ENCODE assay signal across 8 mouse cellular contexts in the genomic region with DNA sequence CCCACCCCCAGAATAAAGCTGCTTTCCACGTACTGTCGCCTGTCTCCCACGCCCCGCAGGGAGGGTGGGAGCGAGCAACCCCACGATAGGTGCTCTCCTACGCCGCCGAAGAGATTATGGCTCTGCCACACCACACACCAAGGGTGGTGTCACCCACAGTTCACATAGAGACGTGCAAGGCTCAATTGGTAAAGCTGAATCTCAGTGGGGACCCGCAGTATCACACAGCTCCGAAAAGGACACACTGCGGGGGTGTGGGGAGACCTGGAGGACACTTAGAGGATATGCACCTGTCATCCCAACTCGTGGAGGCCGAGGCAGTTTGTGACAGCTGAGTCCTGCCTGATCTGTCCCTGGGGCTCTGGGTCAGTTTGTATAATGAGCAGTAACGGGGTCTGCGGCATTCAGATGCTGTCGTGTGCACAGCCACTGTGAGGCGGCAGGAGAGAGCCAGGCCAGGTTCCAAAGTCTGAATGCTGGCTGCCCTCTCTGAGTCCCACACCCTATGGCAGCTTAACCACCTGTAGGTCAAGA. TPM values are rescaled to one million over a fixed set of nuclear protein-coding genes. Genes with fewer than 3 reads are reported as not detected.
DNase-seq lines count a peak whose midpoint lies in the region; ATAC-seq and TF ChIP-seq lines count a peak whose summit lies in the region.

No protein-coding gene starts in this region.

- H3K9me3 ChIP-seq in forebrain, embryonic 15.5 days = no peaks in the 10 kb centered on the region
- H3K9me3 ChIP-seq in midbrain, embryonic 13.5 days = no peaks in the 10 kb centered on the region

- peaks cover 18% of the 10 kb centered on the region for H3K36me3 ChIP-seq in forebrain, embryonic 15.5 days
- no peaks in the 10 kb centered on the region for H3K36me3 ChIP-seq in kidney, adult 2 months (ENCODE audit: control insufficient read depth, insufficient read depth, low read length)
- H3K36me3 ChIP-seq in midbrain, embryonic 13.5 days = peaks cover 25% of the 10 kb centered on the region

- peaks cover 35% of the 10 kb centered on the region; the same call in 1 of the 2 replicates for H3K27me3 ChIP-seq in forebrain, embryonic 15.5 days
- H3K27me3 ChIP-seq in kidney, adult 2 months (replicated peaks; ENCODE audit: control insufficient read depth, insufficient read depth, low read length) = no peaks in the 10 kb centered on the region
- peaks cover 40% of the 10 kb centered on the region for H3K27me3 ChIP-seq in midbrain, embryonic 13.5 days

- intact Hi-C loops in gastrocnemius, adult 2 months (cut with DNase I) = no loop called here

- peak; percentile 61 for ATAC-seq in forebrain, embryonic 15.5 days (replicated peaks)
- ATAC-seq in midbrain, embryonic 13.5 days = peak; percentile 59

- WGBS in forebrain, embryonic 15.5 days = 2% methylated on average over 19 of the region's 19 CpGs
- 2% methylated on average over 19 of the region's 19 CpGs for WGBS in kidney, adult 2 months
- 2% methylated on average over 19 of the region's 19 CpGs for WGBS in midbrain, embryonic 13.5 days

- peaks cover 15% of the 10 kb centered on the region for H3K4me1 ChIP-seq in bone marrow macrophage, adult 2 months (ENCODE audit: control insufficient read depth, insufficient read depth, low read length)
- peaks cover 18% of the 10 kb centered on the region for H3K4me1 ChIP-seq in forebrain, embryonic 15.5 days
- peaks cover 3% of the 10 kb centered on the region; the same call in 1 of the 2 replicates for H3K4me1 ChIP-seq in kidney, adult 2 months (ENCODE audit: control insufficient read depth, insufficient read depth, low read length)
- peaks cover 30% of the 10 kb centered on the region for H3K4me1 ChIP-seq in midbrain, embryonic 13.5 days (replicated peaks)

- peak overlapping the region; percentile 90 for H3K4me2 ChIP-seq in forebrain, embryonic 15.5 days (replicated peaks)
- H3K4me2 ChIP-seq in midbrain, embryonic 13.5 days (replicated peaks) = peak overlapping the region; percentile 83

- peak overlapping the region; percentile 99 for H3K27ac ChIP-seq in gastrocnemius, adult 2 months
- no peak overlapping the region for H3K27ac ChIP-seq in bone marrow macrophage, adult 2 months (ENCODE audit: insufficient read depth, low read depth, low read length)
- H3K27ac ChIP-seq in forebrain, embryonic 15.5 days (replicated peaks) = peak overlapping the region; percentile 97
- H3K27ac ChIP-seq in kidney, adult 2 months (ENCODE audit: insufficient read depth, low read depth, low read length) = no peak overlapping the region
- peak overlapping the region; percentile 97 for H3K27ac ChIP-seq in midbrain, embryonic 13.5 days

- DNase-seq in gastrocnemius, adult 2 months = peak; percentile 82
- DNase-seq in gastrocnemius, adult 8-10 months (ENCODE audit: low spot score in 2 of 2) = no peak
- DNase-seq in kidney, adult 2 months = peak; percentile 54
- DNase-seq in right cerebral cortex, postnatal 14 days = no peak
- no peak for DNase-seq in ovary, postnatal 10 days (ENCODE audit: low spot score)

- H3K9ac ChIP-seq in forebrain, embryonic 15.5 days (replicated peaks) = peak overlapping the region; percentile 77
- H3K9ac ChIP-seq in midbrain, embryonic 13.5 days (replicated peaks) = peak overlapping the region; percentile 75

- TF ChIP-seq CTCF in gastrocnemius, adult 2 months (IDR thresholded peaks at IDR 0.05) = peak; percentile 9; the same call in 1 of the 2 replicates
- no peak for TF ChIP-seq CTCF in bone marrow macrophage, adult 2 months (IDR thresholded peaks at IDR 0.05; ENCODE audit: low read depth, low read length)
- no peak for TF ChIP-seq CTCF in kidney, adult 2 months (conservative IDR thresholded peaks at IDR 0.05; ENCODE audit: insufficient read depth, insufficient read length, low read depth, low read length)

- no peak for TF ChIP-seq POLR2A in bone marrow macrophage, adult 2 months (IDR thresholded peaks at IDR 0.05; ENCODE audit: borderline replicate concordance, low read depth, low read length)
- TF ChIP-seq POLR2A in kidney, adult 2 months (IDR thresholded peaks at IDR 0.05; ENCODE audit: low read depth, low read length) = peak; percentile 10

- H3K4me3 ChIP-seq in gastrocnemius, adult 2 months = peak overlapping the region; percentile 86
- peak overlapping the region; percentile 80 for H3K4me3 ChIP-seq in bone marrow macrophage, adult 2 months (ENCODE audit: insufficient read depth, low read length)
- peak overlapping the region; percentile 71 for H3K4me3 ChIP-seq in forebrain, embryonic 15.5 days
- peak overlapping the region; percentile 83 for H3K4me3 ChIP-seq in kidney, adult 2 months (ENCODE audit: insufficient read depth, low read depth, low read length)
- H3K4me3 ChIP-seq in midbrain, embryonic 13.5 days (replicated peaks) = peak overlapping the region; percentile 59

RNA-seq across cellular contexts. Expression of a gene that starts 8.8 kb away (rescaled TPM):
- 10 to 100 TPM; 59.7 to 72.8 TPM for total RNA-seq in gastrocnemius, adult 2 months (2021)
- 100 to 1,000 TPM in 1 of 4 experiments, 10 to 100 TPM in 3; 15.3 to 106 (median 44.7) TPM for total RNA-seq in gastrocnemius, adult 8-10 months (2022)
- polyA plus RNA-seq in bone marrow macrophage, adult 2 months (2012; ENCODE audit: insufficient read depth, insufficient read length, missing spikeins) = not detected in 2 replicates
- polyA plus RNA-seq in forebrain, embryonic 15.5 days (2015; fragmentation: Nextera tagmentation; extraction: Ambion mirVana) = 0.11 TPM in 1 of 2 replicates, not detected in the other
- polyA plus RNA-seq in kidney, adult 2 months (2012; rRNA removed) = 0.97 TPM in 1 of 2 replicates, not detected in the other
- 0.16 TPM in 1 of 2 replicates, not detected in the other for polyA plus RNA-seq in midbrain, embryonic 13.5 days (2015; fragmentation: Nextera tagmentation; extraction: Ambion mirVana)

RNA-seq across cellular contexts. Expression of a gene that starts 9.4 kb away (rescaled TPM):
- not detected for total RNA-seq in gastrocnemius, adult 2 months (2021)
- total RNA-seq in gastrocnemius, adult 8-10 months (2022) = not detected
- polyA plus RNA-seq in bone marrow macrophage, adult 2 months (2012; ENCODE audit: insufficient read depth, insufficient read length, missing spikeins) = not detected in 2 replicates
- polyA plus RNA-seq in forebrain, embryonic 15.5 days (2015; fragmentation: Nextera tagmentation; extraction: Ambion mirVana) = 0.14 and 0.19 TPM in 2 replicates
- polyA plus RNA-seq in kidney, adult 2 months (2012; rRNA removed) = not detected in 2 replicates
- polyA plus RNA-seq in midbrain, embryonic 13.5 days (2015; fragmentation: Nextera tagmentation; extraction: Ambion mirVana) = 0.12 and 0.15 TPM in 2 replicates

RNA-seq across cellular contexts. Expression of a gene that starts 10.2 kb away (rescaled TPM):
- total RNA-seq in gastrocnemius, adult 2 months (2021) = 10 to 100 TPM; 22.1 to 24.9 TPM
- 10 to 100 TPM; 25.2 to 31.5 (median 27.3) TPM for total RNA-seq in gastrocnemius, adult 8-10 months (2022)
- polyA plus RNA-seq in bone marrow macrophage, adult 2 months (2012; ENCODE audit: insufficient read depth, insufficient read length, missing spikeins) = 36.4 and 39.8 TPM in 2 replicates
- 56.8 and 61.3 TPM in 2 replicates for polyA plus RNA-seq in forebrain, embryonic 15.5 days (2015; fragmentation: Nextera tagmentation; extraction: Ambion mirVana)
- 52.9 and 54.0 TPM in 2 replicates for polyA plus RNA-seq in kidney, adult 2 months (2012; rRNA removed)
- polyA plus RNA-seq in midbrain, embryonic 13.5 days (2015; fragmentation: Nextera tagmentation; extraction: Ambion mirVana) = 48.4 and 67.3 TPM in 2 replicates

RNA-seq across cellular contexts. Expression of a gene that starts 16.6 kb away (rescaled TPM):
- total RNA-seq in gastrocnemius, adult 2 months (2021) = 1,000 to 10,000 TPM; 1,128 to 1,335 TPM
- 1,000 to 10,000 TPM; 1,293 to 1,550 (median 1,345) TPM for total RNA-seq in gastrocnemius, adult 8-10 months (2022)
- 877 and 1,003 TPM in 2 replicates for polyA plus RNA-seq in bone marrow macrophage, adult 2 months (2012; ENCODE audit: insufficient read depth, insufficient read length, missing spikeins)
- polyA plus RNA-seq in forebrain, embryonic 15.5 days (2015; fragmentation: Nextera tagmentation; extraction: Ambion mirVana) = 633 and 637 TPM in 2 replicates
- polyA plus RNA-seq in kidney, adult 2 months (2012; rRNA removed) = 1,330 and 1,454 TPM in 2 replicates
- polyA plus RNA-seq in midbrain, embryonic 13.5 days (2015; fragmentation: Nextera tagmentation; extraction: Ambion mirVana) = 565 and 579 TPM in 2 replicates

RNA-seq across cellular contexts. Expression of a gene that starts 25.3 kb away (rescaled TPM):
- total RNA-seq in gastrocnemius, adult 2 months (2021) = 10 to 100 TPM; 15.7 to 16.2 TPM
- 10 to 100 TPM; 14.0 to 19.0 (median 16.2) TPM for total RNA-seq in gastrocnemius, adult 8-10 months (2022)
- polyA plus RNA-seq in bone marrow macrophage, adult 2 months (2012; ENCODE audit: insufficient read depth, insufficient read length, missing spikeins) = 21.9 and 28.2 TPM in 2 replicates
- polyA plus RNA-seq in forebrain, embryonic 15.5 days (2015; fragmentation: Nextera tagmentation; extraction: Ambion mirVana) = 54.9 and 57.8 TPM in 2 replicates
- 34.6 and 36.8 TPM in 2 replicates for polyA plus RNA-seq in kidney, adult 2 months (2012; rRNA removed)
- 60.0 and 60.9 TPM in 2 replicates for polyA plus RNA-seq in midbrain, embryonic 13.5 days (2015; fragmentation: Nextera tagmentation; extraction: Ambion mirVana)

Comparison
In these comparisons a context has a peak if more than half of its experiments do, and no peak if none do; other contexts are left out.
1. DNase-seq: peak in gastrocnemius, adult 2 months (single experiment) and kidney, adult 2 months (single experiment); none in gastrocnemius, adult 8-10 months (0 of 2), right cerebral cortex, postnatal 14 days (single experiment) and ovary, postnatal 10 days (single experiment).
2. H3K27ac ChIP-seq: peak in gastrocnemius, adult 2 months (single experiment), forebrain, embryonic 15.5 days (single experiment) and midbrain, embryonic 13.5 days (single experiment); none in bone marrow macrophage, adult 2 months (single experiment) and kidney, adult 2 months (single experiment).
3. Peak in every context shown above with its lines, with median percentiles within 50 percentile points of each other: H3K4me3 ChIP-seq.